Mouse (Mus musculus) kidney, postnatal 0 days (tissue): ENCODE results near the gene Prdm12. TPM values are rescaled to one million over a fixed set of nuclear protein-coding genes. Genes with fewer than 3 reads are reported as not detected.

ENCODE experiments used
- ATAC-seq: fragments of 200-750 bp; cut with Nextera tagmentation; replicated peaks from 2 replicates; pipeline ENCODE4 v1.8.0; 2017; ENCODE audit warnings: low read depth, moderate number of reproducible peaks, moderate TSS enrichment, moderate library complexity; ENCODE audit not compliant: low FRiP score
- DNase-seq: peaks from one replicate; pipeline ENCODE4 v3.0.0-alpha.2; 2016; ENCODE audit warnings: low spot score
- H3K27ac ChIP-seq: fragments of 300-500 bp; sonication (generic); 2 replicates; pipeline ENCODE4 v1.5.1; 2014; ENCODE audit warnings: mild to moderate bottlenecking
- H3K27me3 ChIP-seq: fragments of 300-500 bp; sonication (generic); 2 replicates; pipeline ENCODE4 v1.6.1; 2014; ENCODE audit warnings: low read length, mixed read lengths; ENCODE audit not compliant: insufficient read depth
- H3K36me3 ChIP-seq: fragments of 300-500 bp; sonication (generic); 2 replicates; pipeline ENCODE4 v1.6.1; 2014; ENCODE audit warnings: low read length, mixed read lengths; ENCODE audit not compliant: insufficient read depth
- H3K4me1 ChIP-seq: fragments of 300-500 bp; sonication (generic); replicated peaks from 2 replicates; pipeline ENCODE4 v1.6.1; 2014; ENCODE audit warnings: antibody characterized with exemption, low read length, mixed read lengths; ENCODE audit not compliant: insufficient read depth
- H3K4me2 ChIP-seq: fragments of 300-500 bp; sonication (generic); 2 replicates; pipeline ENCODE4 v1.6.1; 2014; ENCODE audit warnings: mild to moderate bottlenecking, low read length, moderate library complexity, mixed read lengths
- H3K4me3 ChIP-seq: fragments of 300-500 bp; sonication (generic); replicated peaks from 2 replicates; pipeline ENCODE4 v1.5.1; 2014; ENCODE audit warnings: low read depth, low read length
- H3K9ac ChIP-seq: fragments of 300-500 bp; sonication (generic); 2 replicates; pipeline ENCODE4 v1.6.1; 2014; ENCODE audit warnings: low read depth, low read length
- H3K9me3 ChIP-seq: fragments of 300-500 bp; sonication (generic); replicated peaks from 2 replicates; pipeline ENCODE4 v1.6.1; 2016; ENCODE audit warnings: low read length, inconsistent platforms, mixed read lengths
- CTCF ChIP-seq: IDR thresholded peaks from 2 replicates; pipeline ENCODE4 v1.5.1; 2016; ENCODE audit warnings: antibody characterized with exemption, low read depth, mild to moderate bottlenecking, moderate library complexity
- WGBS: fragments of 180-500 bp; shearing (Covaris S2); extraction: QIAGEN DNeasy Blood & Tissue Kit; methylation state at CpG from one replicate; pipeline ENCODE4 v1.1.7; 2014; 5-methylcytosine and 5-hydroxymethylcytosine counted together
- polyA plus RNA-seq: library from polyadenylated mRNA; unstranded; fragments of >200 nt; fragmentation: Nextera tagmentation; extraction: Ambion mirVana; gene quantifications from 2 replicates; pipeline ENCODE4 v1.2.1, GENCODE M21; 2015

Prdm12 gene
- polyA plus RNA-seq, 1 experiment from 2014 or later, result not detected

- WGBS, result 81% methylated on average over 6 of the region's 6 CpGs
- H3K27me3 ChIP-seq, result no peaks in the 10 kb centered on the region
- H3K4me3 ChIP-seq, result no peak overlapping the region
- no peak overlapping the region for H3K9ac ChIP-seq
- DNase-seq, result no peak
- no peak overlapping the region for H3K27ac ChIP-seq
- no peaks in the 10 kb centered on the region for H3K9me3 ChIP-seq
- ATAC-seq, result no peak
- H3K4me2 ChIP-seq, result no peak overlapping the region
- no peak for TF ChIP-seq CTCF
- H3K36me3 ChIP-seq, result peaks cover 73% of the 10 kb centered on the region
- no peaks in the 10 kb centered on the region for H3K4me1 ChIP-seq
Observed at GRCm38 (mm10) chr2:31612627-31613026, 27.2 kb upstream of the Prdm12 start.

- Histone ChIP-seq H3K9ac (no peak overlapping the region), H3K4me3 (no peak overlapping the region), H3K27ac (no peak overlapping the region), H3K4me1 (no peaks in the 10 kb centered on the region), H3K4me2 (no peak overlapping the region), H3K27me3 (no peaks in the 10 kb centered on the region), H3K36me3 (peaks cover 67% of the 10 kb centered on the region), H3K9me3 (no peaks in the 10 kb centered on the region)
- 84% methylated on average over 7 of the region's 7 CpGs for WGBS
- no peak for DNase-seq
- ATAC-seq, result no peak
- no peak for TF ChIP-seq CTCF
Observed at GRCm38 (mm10) chr2:31613781-31614180, 26.1 kb upstream of the Prdm12 start.

DNA sequence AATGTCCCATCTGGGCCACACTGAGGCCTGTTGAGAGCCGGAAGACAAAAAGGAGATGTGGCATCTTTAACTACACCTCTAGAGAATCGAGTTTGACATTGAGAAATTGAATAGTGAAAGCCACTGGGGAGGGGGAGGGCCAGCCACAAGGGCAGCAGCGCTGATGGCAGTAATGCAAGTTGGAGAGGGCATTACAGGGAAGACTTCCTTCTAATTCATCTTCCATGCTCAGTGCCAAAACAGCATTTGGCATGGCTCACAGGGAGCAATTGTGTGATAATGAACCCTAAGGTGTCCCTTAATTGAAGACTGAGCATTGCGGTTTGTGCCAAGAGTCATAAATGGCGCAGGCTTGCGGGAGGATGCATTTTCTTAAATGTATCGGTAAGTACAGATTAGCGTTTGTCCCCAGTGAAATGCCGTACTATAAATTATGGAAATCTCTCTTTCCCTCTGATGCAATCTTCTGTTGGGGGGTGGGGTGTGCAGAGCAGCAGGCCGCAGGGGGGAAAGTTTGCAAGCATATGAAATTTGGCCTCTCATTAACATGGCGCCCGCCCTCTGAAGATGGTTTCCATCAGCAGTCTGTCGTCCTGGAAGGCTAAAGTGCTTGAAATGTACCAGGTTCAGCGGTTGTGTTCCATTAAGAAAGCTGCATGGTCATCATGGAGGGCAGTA, 21.2 kb upstream of the Prdm12 start:
- H3K27ac ChIP-seq, result no peak overlapping the region
- H3K4me1 ChIP-seq, result no peaks in the 10 kb centered on the region
- no peaks in the 10 kb centered on the region for H3K27me3 ChIP-seq
- H3K9ac ChIP-seq, result no peak overlapping the region
- no peak for ATAC-seq
- H3K4me3 ChIP-seq, result no peak overlapping the region
- H3K36me3 ChIP-seq, result peaks cover 28% of the 10 kb centered on the region
- TF ChIP-seq CTCF, result no peak
- no peaks in the 10 kb centered on the region for H3K9me3 ChIP-seq
- H3K4me2 ChIP-seq, result no peak overlapping the region
- WGBS, result 88% methylated on average over 14 of the region's 14 CpGs
- DNase-seq, result no peak

DNA sequence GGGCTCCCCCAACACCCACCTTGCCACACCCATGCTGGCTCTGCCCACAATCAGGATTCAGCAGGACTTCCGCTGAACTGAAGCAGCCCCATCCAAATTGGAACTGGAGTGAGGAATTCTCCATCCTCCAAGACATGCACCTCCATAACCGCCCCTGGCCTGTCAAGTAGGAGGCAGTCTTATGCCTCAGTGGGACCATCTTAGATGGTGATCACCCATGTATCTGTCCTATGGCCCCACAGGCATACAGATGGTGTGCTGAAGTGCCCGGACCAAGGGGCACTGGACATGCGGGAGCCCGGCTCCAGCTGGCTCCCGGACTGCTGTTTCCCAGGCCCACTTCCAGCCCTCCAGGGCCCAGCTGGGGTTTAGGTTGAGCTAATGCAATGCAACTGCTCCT, 20.6 kb upstream of the Prdm12 start:
- no peak overlapping the region for H3K27ac ChIP-seq
- WGBS, result 91% methylated on average over 6 of the region's 6 CpGs

DNA sequence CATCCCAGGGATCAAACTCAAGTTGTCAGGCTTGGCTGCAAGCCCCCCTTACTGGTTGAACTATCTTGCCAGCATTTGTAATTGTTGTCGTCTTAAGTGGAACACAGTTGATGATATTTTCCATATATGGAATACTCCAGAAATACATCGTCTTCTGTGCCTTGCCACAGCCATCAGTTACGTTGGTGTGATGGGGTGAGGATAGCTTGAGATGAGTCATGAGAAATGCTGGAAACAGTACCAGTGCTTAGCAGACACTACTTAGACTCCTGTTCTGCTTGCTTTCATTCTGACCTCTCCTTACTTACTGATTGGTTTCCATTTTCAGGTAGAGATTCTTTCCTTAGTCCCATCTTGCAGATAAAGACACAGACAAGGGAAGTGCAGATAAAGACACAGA, 6.3 kb upstream of the Prdm12 start:
- Histone ChIP-seq H3K4me3 (no peak overlapping the region), H3K9me3 (no peaks in the 10 kb centered on the region), H3K27ac (no peak overlapping the region), H3K9ac (no peak overlapping the region), H3K27me3 (peaks cover 57% of the 10 kb centered on the region), H3K36me3 (no peaks in the 10 kb centered on the region), H3K4me1 (peaks cover 11% of the 10 kb centered on the region; the same call in 1 of the 2 replicates), H3K4me2 (no peak overlapping the region)
- no peak for ATAC-seq
- no peak for TF ChIP-seq CTCF
- DNase-seq, result no peak
- 65% methylated on average over 3 of the region's 3 CpGs for WGBS

More for the DNA sequence above, 20.6 kb upstream of the Prdm12 start:
- DNase-seq, result no peak
- no peaks in the 10 kb centered on the region for H3K9me3 ChIP-seq
- peaks cover 24% of the 10 kb centered on the region; the same call in 1 of the 2 replicates for H3K36me3 ChIP-seq
- H3K4me3 ChIP-seq, result no peak overlapping the region
- H3K4me2 ChIP-seq, result no peak overlapping the region
- no peak overlapping the region for H3K9ac ChIP-seq
- H3K4me1 ChIP-seq, result no peaks in the 10 kb centered on the region
- no peak for ATAC-seq
- TF ChIP-seq CTCF, result no peak
- no peaks in the 10 kb centered on the region for H3K27me3 ChIP-seq

GRCm38 (mm10) chr2:31635281-31636137, 4.3 kb upstream of the Prdm12 start:
- no peak for DNase-seq

More at GRCm38 (mm10) chr2:31635281-31636137, 4.3 kb upstream of the Prdm12 start:
- Histone ChIP-seq H3K4me1 (peaks cover 11% of the 10 kb centered on the region; the same call in 1 of the 2 replicates), H3K27me3 (peaks cover 77% of the 10 kb centered on the region), H3K36me3 (no peaks in the 10 kb centered on the region), H3K4me3 (peak overlapping the region; percentile 23; the same call in 1 of the 2 replicates), H3K4me2 (peak overlapping the region; percentile 34), H3K9ac (no peak overlapping the region), H3K9me3 (no peaks in the 10 kb centered on the region), H3K27ac (no peak overlapping the region)
- TF ChIP-seq CTCF, result no peak
- ATAC-seq, result no peak
- 1% methylated on average over 50 of the region's 52 CpGs for WGBS
